Mouse (Mus musculus): Measurements from ENCODE around the gene Gfod2. TPM values are rescaled to one million over a fixed set of nuclear protein-coding genes. Genes with fewer than 3 reads are reported as not detected.

The Gfod2 gene
- polyA plus RNA-seq, 1 experiment from 2014 or later = 23.1 TPM

DNA sequence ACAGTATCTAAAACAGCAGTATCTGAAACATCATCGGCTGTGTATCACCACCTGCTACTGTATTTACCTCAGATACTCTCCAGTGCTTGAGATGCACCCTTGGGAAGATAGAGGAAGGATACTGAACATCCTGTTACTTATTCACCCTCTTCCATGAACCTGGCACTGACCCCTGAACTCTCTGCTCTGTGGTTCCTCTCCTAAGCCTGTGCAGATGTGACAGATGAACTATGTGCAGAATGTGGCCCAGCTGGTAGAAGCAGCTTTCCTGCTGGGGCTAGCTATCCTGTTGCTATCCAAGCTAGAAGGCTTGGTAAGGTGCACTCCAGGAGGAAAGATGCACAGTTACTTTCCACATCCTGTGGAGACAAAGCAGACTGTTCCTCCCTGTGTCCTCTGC lies 34.9 kb upstream of the Gfod2 start:
- H3K36me3 ChIP-seq = peaks cover 3% of the 10 kb centered on the region; the same call in 1 of the 2 replicates
- H3K4me1 ChIP-seq = peaks cover 9% of the 10 kb centered on the region
- WGBS = 81% methylated on average over 1 of the region's 1 CpGs
- no peaks in the 10 kb centered on the region for H3K27me3 ChIP-seq
- no peak overlapping the region for H3K27ac ChIP-seq (replicated peaks)
- no peak overlapping the region for H3K9ac ChIP-seq
- no peak overlapping the region for H3K4me3 ChIP-seq (replicated peaks)
- no peaks in the 10 kb centered on the region for H3K9me3 ChIP-seq (replicated peaks)
- ATAC-seq (ENCODE audit: insufficient number of reproducible peaks, low FRiP score, low TSS enrichment, low read depth) = no peak
- no peak overlapping the region for H3K4me2 ChIP-seq (replicated peaks)

DNA sequence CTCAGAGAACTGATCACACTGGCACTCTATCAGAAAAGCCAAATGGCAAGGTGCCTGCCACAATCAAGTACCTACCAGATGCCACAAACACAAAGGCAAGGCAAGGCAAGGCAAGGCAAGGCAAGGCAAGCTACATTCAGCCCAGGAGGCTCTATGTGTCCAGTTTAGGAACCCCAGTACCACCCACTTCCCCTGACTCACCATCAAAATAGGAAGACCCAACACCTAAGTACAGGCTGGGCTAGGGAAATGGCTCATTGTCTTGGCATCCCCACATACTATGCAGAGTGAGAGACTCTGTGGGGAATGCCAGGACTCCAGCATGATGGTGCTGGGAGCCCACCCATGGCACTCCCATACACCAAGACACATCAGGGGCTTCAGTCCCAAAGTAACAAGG lies 31.2 kb upstream of the Gfod2 start:
- H3K27ac ChIP-seq (replicated peaks) = no peak overlapping the region
- H3K36me3 ChIP-seq = peaks cover 21% of the 10 kb centered on the region; the same call in 1 of the 2 replicates
- no peak for ATAC-seq (ENCODE audit: insufficient number of reproducible peaks, low FRiP score, low TSS enrichment, low read depth)
- no peak overlapping the region for H3K9ac ChIP-seq
- H3K27me3 ChIP-seq = no peaks in the 10 kb centered on the region
- H3K4me1 ChIP-seq = peaks cover 8% of the 10 kb centered on the region; the same call in 1 of the 2 replicates
- H3K4me2 ChIP-seq (replicated peaks) = no peak overlapping the region
- H3K9me3 ChIP-seq (replicated peaks) = no peaks in the 10 kb centered on the region
- H3K4me3 ChIP-seq (replicated peaks) = no peak overlapping the region

DNA sequence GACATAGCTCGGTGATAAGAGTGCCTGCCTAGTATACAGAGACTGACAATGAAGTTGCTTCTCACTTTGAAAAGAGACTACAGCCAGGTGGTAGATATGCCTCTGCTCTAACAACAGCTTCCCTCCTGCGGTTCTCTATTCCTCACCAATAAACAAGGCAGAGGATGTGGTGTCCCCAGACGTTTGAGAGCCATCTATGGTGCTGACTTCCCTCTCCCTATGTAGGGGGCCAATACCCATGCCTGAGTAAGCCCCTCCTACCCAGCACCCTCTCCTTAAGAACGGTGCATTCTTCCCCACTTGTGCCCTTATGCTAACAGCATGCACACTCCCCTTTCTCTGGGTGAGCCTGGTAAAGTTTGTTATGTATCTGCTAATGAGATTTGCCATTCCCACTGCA lies 30.5 kb upstream of the Gfod2 start:
- Histone ChIP-seq H3K4me2 (replicated peaks) (no peak overlapping the region), H3K9me3 (replicated peaks) (no peaks in the 10 kb centered on the region), H3K27ac (replicated peaks) (no peak overlapping the region), H3K4me1 (0 out of 2 replicates have a peak, but pooled peaks cover 4% of the 10 kb centered on the region), H3K4me3 (replicated peaks) (no peak overlapping the region), H3K9ac (no peak overlapping the region), H3K27me3 (no peaks in the 10 kb centered on the region), H3K36me3 (peaks cover 22% of the 10 kb centered on the region)
- no peak for ATAC-seq (ENCODE audit: insufficient number of reproducible peaks, low FRiP score, low TSS enrichment, low read depth)
- 64% methylated on average over 4 of the region's 4 CpGs for WGBS

DNA sequence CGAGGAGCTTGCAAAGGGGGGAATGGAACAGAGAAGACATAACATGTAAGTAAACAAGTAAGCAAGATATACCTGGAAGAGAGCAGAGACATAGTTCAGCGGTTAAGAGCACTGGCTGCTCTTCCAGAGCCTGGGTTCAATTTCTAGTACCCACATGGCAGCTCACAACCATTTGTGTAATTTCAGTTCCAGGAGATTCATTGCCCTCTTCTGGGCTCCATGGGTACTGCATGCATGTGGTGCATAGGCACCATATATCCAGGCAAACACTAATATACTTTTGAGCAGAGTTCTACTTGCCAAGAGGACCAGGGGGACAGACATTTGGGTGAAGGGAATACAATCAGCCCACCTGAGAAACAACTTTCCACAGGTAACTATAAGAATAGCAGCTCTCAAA lies 29.8 kb upstream of the Gfod2 start:
- H3K27me3 ChIP-seq = no peaks in the 10 kb centered on the region
- no peak overlapping the region for H3K9ac ChIP-seq
- H3K27ac ChIP-seq (replicated peaks) = no peak overlapping the region
- no peak for ATAC-seq (ENCODE audit: insufficient number of reproducible peaks, low FRiP score, low TSS enrichment, low read depth)
- H3K4me2 ChIP-seq (replicated peaks) = no peak overlapping the region
- H3K9me3 ChIP-seq (replicated peaks) = no peaks in the 10 kb centered on the region
- WGBS = 90% methylated on average over 2 of the region's 2 CpGs
- H3K4me3 ChIP-seq (replicated peaks) = no peak overlapping the region
- peaks cover 28% of the 10 kb centered on the region for H3K36me3 ChIP-seq
- 0 out of 2 replicates have a peak, but pooled peaks cover under 1% of the 10 kb centered on the region for H3K4me1 ChIP-seq

DNA sequence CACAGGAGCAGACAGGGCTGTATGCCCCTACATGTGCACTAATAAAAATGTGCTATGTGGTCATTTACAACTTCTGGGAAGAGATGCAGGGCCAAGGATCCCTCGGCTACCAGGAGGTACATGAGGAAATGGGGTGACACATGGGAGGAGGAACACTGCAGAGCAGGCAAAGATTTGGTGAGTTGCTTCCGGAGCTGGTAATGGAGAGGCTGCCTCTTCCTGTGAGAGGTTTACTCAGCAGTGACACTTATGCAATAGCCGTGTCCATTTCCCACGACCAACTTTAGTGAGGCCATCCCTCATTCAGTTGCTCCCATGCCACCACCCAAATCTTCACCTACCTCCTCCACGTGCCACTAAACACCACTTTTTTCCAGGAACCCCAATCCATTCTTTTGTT lies 21.8 kb upstream of the Gfod2 start:
- no peak overlapping the region for H3K9ac ChIP-seq
- no peaks in the 10 kb centered on the region for H3K4me1 ChIP-seq
- no peak overlapping the region for H3K27ac ChIP-seq (replicated peaks)
- ATAC-seq (ENCODE audit: insufficient number of reproducible peaks, low FRiP score, low TSS enrichment, low read depth) = no peak
- H3K27me3 ChIP-seq = no peaks in the 10 kb centered on the region
- peaks cover 71% of the 10 kb centered on the region for H3K36me3 ChIP-seq
- H3K4me3 ChIP-seq (replicated peaks) = no peak overlapping the region
- WGBS = 87% methylated on average over 5 of the region's 5 CpGs
- no peak overlapping the region for H3K4me2 ChIP-seq (replicated peaks)
- H3K9me3 ChIP-seq (replicated peaks) = no peaks in the 10 kb centered on the region

DNA sequence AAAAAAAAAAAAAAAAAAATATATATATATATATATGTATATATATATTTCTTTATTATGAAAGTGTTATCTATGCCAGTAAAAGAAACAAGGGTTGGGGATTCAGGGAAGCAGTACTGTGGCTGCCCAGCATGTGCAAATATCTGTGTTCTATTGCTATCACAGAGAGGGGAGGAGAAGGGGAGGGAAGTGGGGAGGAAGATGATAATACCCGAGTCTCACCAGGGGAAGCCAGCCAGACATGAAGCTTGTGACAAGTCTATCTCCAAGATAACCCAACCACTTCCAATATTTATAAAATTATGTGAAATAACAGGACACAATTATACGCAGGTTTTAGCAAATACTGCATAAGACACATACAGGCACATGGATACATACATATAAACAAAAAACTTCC lies 19.4 kb upstream of the Gfod2 start:
- Histone ChIP-seq H3K4me2 (replicated peaks) (no peak overlapping the region), H3K9ac (no peak overlapping the region), H3K4me3 (replicated peaks) (no peak overlapping the region), H3K36me3 (peaks cover 84% of the 10 kb centered on the region), H3K27me3 (no peaks in the 10 kb centered on the region), H3K27ac (replicated peaks) (no peak overlapping the region), H3K4me1 (no peaks in the 10 kb centered on the region), H3K9me3 (replicated peaks) (no peaks in the 10 kb centered on the region)
- 84% methylated on average over 2 of the region's 2 CpGs for WGBS
- no peak for ATAC-seq (ENCODE audit: insufficient number of reproducible peaks, low FRiP score, low TSS enrichment, low read depth)

DNA sequence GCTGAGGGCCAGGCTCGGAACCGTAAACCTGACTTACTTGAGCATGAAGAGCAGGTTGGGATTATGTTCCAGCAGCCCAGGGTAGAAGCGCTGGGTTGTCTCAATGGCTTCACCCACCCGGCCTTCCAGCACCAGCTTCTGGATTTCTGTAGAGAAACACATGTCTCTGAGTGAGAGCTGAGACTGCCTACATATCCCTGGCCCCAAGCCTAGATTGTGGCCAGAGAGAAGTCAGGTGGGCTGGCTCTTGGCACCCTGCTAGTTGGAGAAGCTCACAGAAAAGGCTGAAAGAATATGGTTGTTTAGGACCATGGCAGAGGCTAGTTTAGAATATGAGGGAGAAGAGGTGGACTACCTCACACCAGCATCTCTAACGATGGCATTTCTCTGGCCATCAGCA lies 16.0 kb upstream of the Gfod2 start:
- H3K36me3 ChIP-seq = peaks cover 85% of the 10 kb centered on the region

DNA sequence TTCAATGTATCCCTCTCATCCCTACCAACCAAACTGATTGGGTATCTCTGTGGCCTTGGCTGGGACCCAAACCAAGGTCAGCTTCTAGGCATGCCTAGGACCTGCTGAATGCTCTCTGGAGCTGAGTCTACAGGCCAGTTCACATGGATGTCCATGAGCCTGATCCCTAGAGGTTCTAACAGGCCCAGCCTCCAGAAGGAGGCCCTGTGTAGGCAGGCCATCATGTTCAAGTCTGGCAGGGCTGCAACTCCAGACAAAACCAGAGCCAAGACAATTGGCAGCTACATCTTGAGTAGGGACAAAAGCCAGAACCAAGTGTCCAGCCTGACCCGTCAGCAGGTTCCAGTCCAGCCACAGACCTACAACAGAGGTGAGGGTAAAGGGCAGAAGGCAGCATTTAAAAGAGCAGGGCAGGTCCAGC lies 15.0 kb upstream of the Gfod2 start:
- no peaks in the 10 kb centered on the region for H3K27me3 ChIP-seq
- no peaks in the 10 kb centered on the region for H3K4me1 ChIP-seq
- no peaks in the 10 kb centered on the region for H3K9me3 ChIP-seq (replicated peaks)
- H3K9ac ChIP-seq = no peak overlapping the region
- peaks cover 85% of the 10 kb centered on the region for H3K36me3 ChIP-seq
- H3K27ac ChIP-seq (replicated peaks) = no peak overlapping the region
- ATAC-seq (ENCODE audit: insufficient number of reproducible peaks, low FRiP score, low TSS enrichment, low read depth) = no peak
- 96% methylated on average over 1 of the region's 1 CpGs for WGBS
- no peak overlapping the region for H3K4me2 ChIP-seq (replicated peaks)
- H3K4me3 ChIP-seq (replicated peaks) = no peak overlapping the region

More for the DNA sequence above, 16.0 kb upstream of the Gfod2 start:
- 95% methylated on average over 5 of the region's 5 CpGs for WGBS
- no peaks in the 10 kb centered on the region for H3K27me3 ChIP-seq
- H3K4me1 ChIP-seq = no peaks in the 10 kb centered on the region
- no peak overlapping the region for H3K27ac ChIP-seq (replicated peaks)
- no peak overlapping the region for H3K4me3 ChIP-seq (replicated peaks)
- no peaks in the 10 kb centered on the region for H3K9me3 ChIP-seq (replicated peaks)
- H3K9ac ChIP-seq = no peak overlapping the region
- no peak for ATAC-seq (ENCODE audit: insufficient number of reproducible peaks, low FRiP score, low TSS enrichment, low read depth)
- no peak overlapping the region for H3K4me2 ChIP-seq (replicated peaks)

DNA sequence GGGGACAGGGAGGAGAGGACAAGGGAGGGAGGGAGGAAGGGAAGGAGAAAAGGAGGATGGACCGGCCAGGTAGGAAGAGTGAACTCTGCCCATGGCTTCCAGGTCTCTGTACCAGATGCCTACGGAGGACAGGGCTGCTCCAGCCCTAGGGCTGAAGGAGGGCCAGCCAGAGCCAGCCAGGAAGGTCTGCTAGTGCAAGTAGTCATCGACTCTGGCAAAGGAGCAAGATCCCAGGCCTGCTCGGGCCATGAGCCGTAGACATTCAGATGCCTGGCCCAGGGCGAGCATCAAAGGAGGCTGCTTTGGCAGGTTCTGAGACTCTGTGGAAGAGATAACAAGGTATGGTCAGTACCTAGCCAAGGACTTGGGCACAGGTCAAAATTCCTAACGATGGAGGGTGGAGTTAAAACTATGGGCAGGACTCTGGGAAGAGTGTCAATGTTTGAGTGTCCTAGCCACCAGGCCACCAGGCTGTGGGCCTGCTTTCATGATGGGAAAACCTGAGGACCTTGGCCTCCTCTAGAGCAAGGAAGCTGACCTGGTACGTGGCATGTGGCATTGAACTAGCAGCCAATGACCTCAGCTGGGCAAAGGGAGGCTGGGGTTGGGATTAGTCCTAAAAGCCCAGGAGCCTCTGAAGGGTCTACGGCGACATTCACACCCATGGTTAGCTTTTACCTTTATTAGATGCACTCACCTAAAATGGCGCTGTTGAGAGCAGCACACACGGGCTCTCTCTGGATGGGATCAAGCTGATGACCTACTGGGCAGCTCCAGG lies 13.1 kb upstream of the Gfod2 start:
- Histone ChIP-seq H3K27ac (replicated peaks) (no peak overlapping the region), H3K9ac (no peak overlapping the region), H3K9me3 (replicated peaks) (no peaks in the 10 kb centered on the region), H3K4me3 (replicated peaks) (no peak overlapping the region), H3K4me2 (replicated peaks) (no peak overlapping the region), H3K36me3 (peaks cover 80% of the 10 kb centered on the region), H3K4me1 (no peaks in the 10 kb centered on the region), H3K27me3 (no peaks in the 10 kb centered on the region)
- 95% methylated on average over 12 of the region's 12 CpGs for WGBS
- ATAC-seq (ENCODE audit: insufficient number of reproducible peaks, low FRiP score, low TSS enrichment, low read depth) = no peak

DNA sequence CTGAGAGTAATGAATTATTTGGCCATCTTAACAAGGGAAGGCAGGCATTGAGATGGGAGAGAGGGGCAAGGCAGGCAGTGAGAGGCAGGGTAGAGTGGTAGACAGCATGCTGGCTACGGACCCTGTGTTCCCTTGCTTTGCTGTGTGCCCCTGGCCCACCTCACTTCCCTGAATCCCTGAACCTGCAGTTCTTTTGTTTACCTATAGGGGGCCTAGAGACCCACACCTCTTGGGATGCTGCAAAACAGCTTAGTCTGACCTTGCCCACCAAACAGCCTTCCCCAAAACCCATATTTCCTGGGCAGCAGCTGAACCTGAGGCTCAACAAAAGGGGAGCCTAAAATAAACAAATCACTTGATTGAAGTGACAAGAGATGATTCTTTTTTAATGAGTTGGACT lies 12.1 kb upstream of the Gfod2 start:
- WGBS = 89% methylated on average over 1 of the region's 1 CpGs
- no peak for ATAC-seq (ENCODE audit: insufficient number of reproducible peaks, low FRiP score, low TSS enrichment, low read depth)

DNA sequence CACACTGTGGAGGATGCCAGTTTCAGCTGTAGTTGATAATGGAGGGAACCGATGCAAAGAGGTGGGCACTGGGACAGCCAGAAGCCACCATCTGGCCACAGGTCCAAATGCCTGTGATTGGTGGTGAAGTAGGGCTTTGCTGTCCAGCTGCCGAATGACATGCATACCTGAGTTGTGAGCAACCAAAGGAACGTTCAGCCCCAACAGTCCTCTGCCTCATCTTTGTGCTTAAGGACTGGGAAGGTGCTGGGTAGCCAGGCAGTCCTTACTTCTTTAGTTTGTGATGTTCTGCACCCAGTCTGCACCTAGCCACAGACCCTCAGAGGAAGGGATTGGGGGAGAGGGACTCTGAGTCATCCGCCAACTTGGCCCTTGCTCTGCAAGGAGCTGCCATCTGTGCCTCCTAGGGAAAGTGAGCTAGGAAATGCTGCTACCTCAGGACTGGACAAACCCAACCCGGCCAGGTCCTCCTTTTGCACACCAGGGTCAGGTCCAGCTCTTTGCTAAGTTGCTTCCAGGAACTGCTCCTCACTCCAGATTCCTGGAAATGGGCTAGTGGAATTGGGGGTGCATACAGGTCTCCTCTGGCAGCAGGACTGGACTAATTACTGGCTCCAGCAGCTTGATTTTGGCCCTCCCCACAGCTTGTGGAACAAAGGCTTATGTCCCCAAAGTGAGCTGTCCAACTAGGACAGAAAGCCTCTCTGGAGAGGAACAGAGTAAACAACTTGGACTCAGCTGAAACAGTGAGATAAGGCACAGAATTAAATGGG lies 10.2 kb upstream of the Gfod2 start:
- Histone ChIP-seq H3K36me3 (peaks cover 53% of the 10 kb centered on the region), H3K4me2 (replicated peaks) (no peak overlapping the region), H3K27me3 (no peaks in the 10 kb centered on the region), H3K4me3 (replicated peaks) (no peak overlapping the region), H3K27ac (replicated peaks) (no peak overlapping the region), H3K9ac (no peak overlapping the region), H3K9me3 (replicated peaks) (no peaks in the 10 kb centered on the region), H3K4me1 (no peaks in the 10 kb centered on the region)
- no peak for ATAC-seq (ENCODE audit: insufficient number of reproducible peaks, low FRiP score, low TSS enrichment, low read depth)
- 88% methylated on average over 5 of the region's 5 CpGs for WGBS

More for the DNA sequence above, 12.1 kb upstream of the Gfod2 start:
- H3K36me3 ChIP-seq = peaks cover 71% of the 10 kb centered on the region
- H3K4me1 ChIP-seq = no peaks in the 10 kb centered on the region
- no peak overlapping the region for H3K4me3 ChIP-seq (replicated peaks)
- no peak overlapping the region for H3K9ac ChIP-seq
- H3K9me3 ChIP-seq (replicated peaks) = no peaks in the 10 kb centered on the region
- no peaks in the 10 kb centered on the region for H3K27me3 ChIP-seq
- H3K4me2 ChIP-seq (replicated peaks) = no peak overlapping the region
- H3K27ac ChIP-seq (replicated peaks) = no peak overlapping the region
